Mouse (Mus musculus) layer of hippocampus, adult 2 months (tissue): ENCODE data around the gene Traf7. TPM values are rescaled to one million over a fixed set of nuclear protein-coding genes. Genes with fewer than 3 reads are reported as not detected.

Source experiments
- DNase-seq, 2 experiments: peaks; one replicate each; pipeline ENCODE4 v3.0.0; 2022; ENCODE audit warnings: low spot score in 2 of 2
- H3K27ac ChIP-seq: fragments of 200-600 bp; 2 replicates; pipeline ENCODE4 v1.8.1; 2022
- H3K4me3 ChIP-seq: fragments of 200-600 bp; 2 replicates; pipeline ENCODE4 v1.8.1; 2022; ENCODE audit warnings: mild to moderate bottlenecking
- CTCF ChIP-seq: fragments of 200-600 bp; conservative IDR thresholded peaks from 2 replicates; pipeline ENCODE4 v1.8.1; 2022; ENCODE audit warnings: antibody characterized with exemption, mild to moderate bottlenecking, moderate library complexity
- total RNA-seq, 2 experiments: library from RNA; stranded (reverse); gene quantifications; 2 replicates each; pipeline ENCODE4 v1.2.3; 2021

The Traf7 gene
- total RNA-seq, 2 experiments from 2014 or later: 87.9 to 95.5 TPM

- peak overlapping the region; percentile 30; the same call in 1 of the 2 replicates for H3K4me3 ChIP-seq
- H3K27ac ChIP-seq: peak overlapping the region; percentile 92
- no peak for DNase-seq
- TF ChIP-seq CTCF: no peak
Observed at GRCm38 (mm10) chr17:24558600-24559099, 30.9 kb upstream of the Traf7 start.

GRCm38 (mm10) chr17:24557091-24557490 lies 29.4 kb upstream of the Traf7 start:
- Histone ChIP-seq H3K4me3 (no peak overlapping the region), H3K27ac (peak overlapping the region; percentile 92)
- DNase-seq: no peak
- no peak for TF ChIP-seq CTCF

- no peak for DNase-seq
Observed at GRCm38 (mm10) chr17:24551050-24551444, 23.3 kb upstream of the Traf7 start.

GRCm38 (mm10) chr17:24550416-24551049 lies 22.8 kb upstream of the Traf7 start:
- Histone ChIP-seq H3K27ac (peak overlapping the region; percentile 99), H3K4me3 (peak overlapping the region; percentile 82)
- DNase-seq: peak; percentile 65 to 82
- TF ChIP-seq CTCF: 0 out of 2 replicates have a peak, but pooled peaks have one; percentile 21

More at GRCm38 (mm10) chr17:24551050-24551444, 23.3 kb upstream of the Traf7 start:
- H3K27ac ChIP-seq: peak overlapping the region; percentile 99
- peak overlapping the region; percentile 82 for H3K4me3 ChIP-seq
- no peak for TF ChIP-seq CTCF

- peak; percentile 98 to 99 for DNase-seq
- Histone ChIP-seq H3K27ac (peak within 1 kb of the TSS; percentile 99), H3K4me3 (peak within 1 kb of the TSS; percentile 82)
- 0 out of 2 replicates have a peak, but pooled peaks have one; percentile 7 for TF ChIP-seq CTCF
Observed at GRCm38 (mm10) chr17:24549618-24550415, 22.1 kb upstream of the Traf7 start, which contains the start of gene Pkd1. Gene Pkd1 (plus strand): TSS chr17:24549834.

- peak overlapping the region; percentile 91 for H3K27ac ChIP-seq
- no peak for TF ChIP-seq CTCF
- H3K4me3 ChIP-seq: peak overlapping the region; percentile 57
- DNase-seq: peak in 1 of 2 experiments; percentile 51
Observed at GRCm38 (mm10) chr17:24548921-24549617, 21.3 kb upstream of the Traf7 start.

DNA sequence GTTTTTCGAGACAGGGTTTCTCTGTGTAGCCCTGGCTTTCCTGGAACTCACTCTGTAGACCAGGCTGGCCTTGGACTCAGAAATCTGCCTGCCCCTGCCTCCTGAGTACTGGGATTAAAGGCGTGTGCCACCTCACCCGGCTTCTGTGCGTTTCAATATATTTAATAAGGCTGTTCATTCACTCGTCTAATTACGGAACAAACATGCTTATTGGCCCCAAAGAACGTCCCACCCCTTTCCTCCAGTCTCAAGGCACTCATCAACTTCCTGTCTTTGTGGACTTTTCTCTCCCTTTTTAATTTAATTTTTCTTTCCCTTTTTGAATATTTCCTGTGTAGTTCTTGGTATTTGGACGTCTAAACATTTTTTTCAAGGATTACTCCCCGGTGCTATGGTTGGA lies 20.7 kb upstream of the Traf7 start:
- no peak for TF ChIP-seq CTCF
- DNase-seq: no peak
- H3K4me3 ChIP-seq: peak overlapping the region; percentile 57

GRCm38 (mm10) chr17:24546234-24546633 lies 18.5 kb upstream of the Traf7 start:
- no peak overlapping the region for H3K4me3 ChIP-seq
- no peak for DNase-seq
- TF ChIP-seq CTCF: no peak
- no peak overlapping the region for H3K27ac ChIP-seq

More for the DNA sequence above, 20.7 kb upstream of the Traf7 start:
- H3K27ac ChIP-seq: peak overlapping the region; percentile 91

DNA sequence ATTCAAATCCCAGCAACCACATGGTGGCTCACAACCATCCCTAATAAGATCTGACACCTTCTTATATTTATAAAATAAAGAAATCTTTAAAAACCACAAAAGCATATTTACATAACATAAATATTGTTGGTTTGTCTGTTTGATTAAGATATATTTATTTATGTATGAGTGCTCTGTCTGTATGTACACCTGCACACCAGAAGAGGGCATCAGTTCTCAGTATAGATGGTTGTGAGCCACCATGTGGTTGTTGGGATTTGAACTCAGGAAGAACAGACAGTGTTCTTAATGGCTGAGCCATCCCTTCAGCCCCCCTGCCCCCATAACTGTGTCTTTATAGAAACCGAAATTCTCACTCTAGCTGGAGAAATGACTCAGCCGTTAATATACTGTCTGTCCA lies 17.5 kb upstream of the Traf7 start:
- peak; percentile 60 for TF ChIP-seq CTCF
- Histone ChIP-seq H3K27ac (no peak overlapping the region), H3K4me3 (no peak overlapping the region)
- no peak for DNase-seq

DNA sequence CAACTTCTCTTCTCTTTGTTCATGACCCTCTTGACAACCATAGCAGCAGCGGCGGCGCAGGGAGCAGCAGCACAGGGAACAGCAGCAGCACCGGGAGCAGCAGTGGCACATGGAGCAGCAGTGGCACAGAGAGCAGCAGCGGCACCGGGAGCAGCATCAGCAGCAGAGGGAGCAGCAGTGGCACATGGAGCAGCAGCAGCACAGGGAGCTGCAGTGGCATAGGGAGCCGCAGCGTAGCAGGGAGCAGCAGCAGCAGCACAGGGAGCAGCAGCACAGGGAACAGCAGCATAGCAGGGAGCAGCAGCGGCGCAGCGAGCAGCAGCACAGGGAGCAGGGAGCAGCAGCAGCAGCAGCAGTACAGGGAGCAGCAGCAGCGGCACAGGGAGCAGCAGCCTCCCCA lies 16.9 kb upstream of the Traf7 start:
- no peak overlapping the region for H3K27ac ChIP-seq
- DNase-seq: no peak
- TF ChIP-seq CTCF: no peak
- no peak overlapping the region for H3K4me3 ChIP-seq

DNA sequence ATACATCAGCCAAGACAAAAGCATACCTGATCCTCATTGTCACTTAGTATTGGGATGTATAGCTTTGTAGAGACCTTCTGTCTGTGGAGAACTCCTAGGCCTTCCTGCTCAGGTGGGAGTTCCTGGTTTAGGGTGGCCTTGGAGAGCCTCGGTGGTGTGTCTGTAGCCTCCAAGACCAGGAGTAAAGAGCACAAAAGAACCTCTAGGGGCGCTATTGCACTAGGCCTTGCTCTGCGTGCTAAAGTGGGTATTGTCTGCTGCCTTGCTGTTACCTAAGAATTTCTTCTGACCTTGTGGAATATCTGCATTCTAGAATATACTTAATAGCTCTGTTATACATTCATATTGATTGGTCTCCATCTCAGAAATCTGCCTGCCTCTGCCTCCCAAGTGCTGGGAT lies 12.6 kb upstream of the Traf7 start:
- Histone ChIP-seq H3K4me3 (no peak overlapping the region), H3K27ac (no peak overlapping the region)
- DNase-seq: peak in 1 of 2 experiments; percentile 33
- peak; percentile 86 for TF ChIP-seq CTCF

- TF ChIP-seq CTCF: peak; percentile 84
- peak in 1 of 2 experiments; percentile 55 for DNase-seq
- no peak overlapping the region for H3K4me3 ChIP-seq
- H3K27ac ChIP-seq: no peak overlapping the region
Observed at GRCm38 (mm10) chr17:24538950-24539349, 11.2 kb upstream of the Traf7 start.
